Mouse (Mus musculus): Measurements from ENCODE around the gene Duxbl1. TPM values are rescaled to one million over a fixed set of nuclear protein-coding genes. Genes with fewer than 3 reads are reported as not detected.
"Not testable (repeated sequence)": the region's sequence is repeated elsewhere in the genome, so short reads cannot be mapped to it uniquely, and the experiment has no call there.

The Duxbl1 gene
- polyA plus RNA-seq, 1 experiment from 2014 or later, result 0.88 TPM

- no CpG with 5 or more reads among the region's 6 CpGs for WGBS
- ATAC-seq (ENCODE audit: insufficient number of reproducible peaks, low FRiP score, low TSS enrichment, low read depth); H3K36me3 ChIP-seq: not testable (repeated sequence)
Measured at GRCm38 (mm10) chr14:26035439-26035838, 57.1 kb downstream of the Duxbl1 start.

More at GRCm38 (mm10) chr14:26035439-26035838, 57.1 kb downstream of the Duxbl1 start:
- H3K4me2 ChIP-seq, H3K4me3 ChIP-seq, H3K9ac ChIP-seq, H3K9me3 ChIP-seq, H3K27ac ChIP-seq, H3K4me1 ChIP-seq, H3K27me3 ChIP-seq: not testable (repeated sequence)

Other genes with a start within 250 kb of the Duxbl1 start
- gene Zcchc24, start 209.5 kb upstream of the Duxbl1 start, polyA plus RNA-seq (2015; fragmentation: Nextera tagmentation; extraction: Ambion mirVana), result 31.6 and 35.4 TPM in 2 replicates
- 20.9 and 28.6 TPM in 2 replicates for gene Anxa11, start 136.4 kb upstream of the Duxbl1 start, polyA plus RNA-seq (2015; fragmentation: Nextera tagmentation; extraction: Ambion mirVana)
- 2.5 TPM in 1 of 2 replicates, not detected in the other for gene Plac9a, start 75.5 kb upstream of the Duxbl1 start, polyA plus RNA-seq (2015; fragmentation: Nextera tagmentation; extraction: Ambion mirVana)
- 2.9 and 4.2 TPM in 2 replicates for gene Tmem254a, start 50.9 kb upstream of the Duxbl1 start, polyA plus RNA-seq (2015; fragmentation: Nextera tagmentation; extraction: Ambion mirVana)
- gene Cphx1, start 40.3 kb upstream of the Duxbl1 start, polyA plus RNA-seq (2015; fragmentation: Nextera tagmentation; extraction: Ambion mirVana), result not detected in 2 replicates
- 52.7 and 64.5 TPM in 2 replicates for gene Gm9780, start 64.1 kb downstream of the Duxbl1 start, polyA plus RNA-seq (2015; fragmentation: Nextera tagmentation; extraction: Ambion mirVana)
- 51.6 and 55.0 TPM in 2 replicates for gene Tmem254c, start 88.8 kb downstream of the Duxbl1 start, polyA plus RNA-seq (2015; fragmentation: Nextera tagmentation; extraction: Ambion mirVana)
- not detected in 2 replicates for gene Cphx2, start 102.9 kb downstream of the Duxbl1 start, polyA plus RNA-seq (2015; fragmentation: Nextera tagmentation; extraction: Ambion mirVana)
- not detected in 2 replicates for gene Cphx3, start 103.7 kb downstream of the Duxbl1 start, polyA plus RNA-seq (2015; fragmentation: Nextera tagmentation; extraction: Ambion mirVana)
- not detected in 2 replicates for gene Duxbl2, start 139.8 kb downstream of the Duxbl1 start, polyA plus RNA-seq (2015; fragmentation: Nextera tagmentation; extraction: Ambion mirVana)
- 44.3 and 52.3 TPM in 2 replicates for gene Plac9b, start 203.9 kb downstream of the Duxbl1 start, polyA plus RNA-seq (2015; fragmentation: Nextera tagmentation; extraction: Ambion mirVana)
- gene Tmem254b, start 228.5 kb downstream of the Duxbl1 start, polyA plus RNA-seq (2015; fragmentation: Nextera tagmentation; extraction: Ambion mirVana), result 42.3 and 46.1 TPM in 2 replicates

All from limb, embryonic 15.5 days (tissue).